Mouse (Mus musculus) brain, embryonic 14.5 days (tissue): ENCODE results near the gene Pmm1.

Experiments used
- CTCF ChIP-seq: fragments of 200-500 bp; IDR thresholded peaks from 2 replicates; pipeline ENCODE4 v1.5.1; 2012; ENCODE audit warnings: inconsistent platforms, mild to moderate bottlenecking, moderate library complexity, borderline replicate concordance; ENCODE audit not compliant: insufficient read depth, insufficient read length; ENCODE audit errors: extremely low read depth
- POLR2A ChIP-seq: fragments of 200-500 bp; IDR thresholded peaks from 2 replicates; pipeline ENCODE4 v1.6.1; 2012; ENCODE audit warnings: mild to moderate bottlenecking, inconsistent platforms, borderline replicate concordance; ENCODE audit not compliant: poor library complexity, insufficient read depth, insufficient read length, severe bottlenecking; ENCODE audit errors: extremely low read depth

- TF ChIP-seq CTCF (no peak), POLR2A (no peak)
Observed at GRCm38 (mm10) chr15:81993992-81994391, 33.3 kb upstream of the Pmm1 start.
